Mouse (Mus musculus) thymus, postnatal 10 days (tissue): ENCODE data around the gene Zfp354a.
"Not testable (repeated sequence)": the region's sequence is repeated elsewhere in the genome, so short reads cannot be mapped to it uniquely, and the experiment has no call there.

ENCODE experiments used
- DNase-seq, 2 experiments: peaks; one replicate each; pipeline ENCODE4 v3.0.0; 2021; ENCODE audit warnings: low spot score in 2 of 2

The Zfp354a gene

DNA sequence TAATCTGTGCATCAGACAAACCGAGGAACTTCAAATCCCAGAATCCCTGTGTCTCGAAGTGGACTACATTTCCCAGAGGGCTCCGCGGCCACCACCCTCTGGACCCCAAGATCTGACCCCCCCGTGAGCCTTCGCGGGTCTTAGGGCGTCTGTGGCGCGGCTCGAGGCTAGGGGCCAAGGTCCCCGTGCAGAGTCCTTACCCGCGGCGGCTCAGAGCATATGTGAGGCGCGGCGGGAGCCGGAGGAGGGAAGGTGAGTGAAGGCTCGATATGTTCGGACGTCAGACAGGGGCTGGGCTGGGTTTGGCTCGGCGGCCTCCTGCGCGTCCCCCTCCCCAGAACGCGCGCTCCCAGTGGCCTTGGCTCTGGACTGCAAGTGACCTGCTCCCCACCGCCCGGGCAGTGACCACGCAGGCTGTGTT, at the start of gene Zfp354a:
Gene Zfp354a, plus strand, starts transcription at position 107 of the 421 bp plus-strand sequence.
- DNase-seq, result no peak

DNA sequence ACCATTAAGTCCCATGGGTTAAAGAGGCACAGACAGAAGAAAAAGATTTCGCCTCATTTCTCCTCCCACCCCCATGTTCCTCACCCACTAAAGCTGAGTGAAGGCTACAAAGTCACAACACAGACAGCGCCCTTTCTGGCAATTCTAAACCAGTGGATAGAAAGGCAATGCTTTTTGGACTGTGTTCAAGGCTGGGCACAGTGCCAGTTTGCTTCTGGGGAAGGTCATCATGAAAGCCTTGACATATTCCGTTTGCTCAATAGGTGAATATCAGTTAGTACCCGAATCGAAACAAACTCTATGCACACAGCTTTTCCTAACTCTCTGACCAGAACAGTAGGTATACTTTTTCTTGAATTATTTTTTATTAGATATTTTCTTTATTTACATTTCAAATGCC, 47.2 kb upstream of the Zfp354a start:
- no peak for DNase-seq

DNA sequence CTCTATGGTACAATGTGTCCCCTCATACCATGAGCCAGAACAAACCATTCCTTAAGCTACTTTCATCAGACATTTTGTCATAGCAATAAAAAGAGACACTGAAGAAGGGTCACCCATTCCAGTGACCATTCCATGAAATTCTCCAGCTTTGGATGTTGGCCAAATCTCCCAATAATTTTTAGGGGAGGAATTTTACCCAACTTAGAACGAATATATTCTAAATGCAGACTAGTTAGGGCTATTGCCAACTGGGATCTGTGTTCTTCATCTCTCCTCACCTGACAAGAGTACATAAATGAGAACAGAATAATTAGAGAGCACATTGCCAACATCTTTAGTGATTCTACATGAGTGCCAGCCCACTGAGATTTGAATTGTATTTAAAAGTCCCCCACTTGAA, 45.1 kb upstream of the Zfp354a start, which contains the start of gene Olfr54:
Gene Olfr54, plus strand, starts transcription at position 301 of the 400 bp plus-strand sequence.
- DNase-seq, result no peak

DNA sequence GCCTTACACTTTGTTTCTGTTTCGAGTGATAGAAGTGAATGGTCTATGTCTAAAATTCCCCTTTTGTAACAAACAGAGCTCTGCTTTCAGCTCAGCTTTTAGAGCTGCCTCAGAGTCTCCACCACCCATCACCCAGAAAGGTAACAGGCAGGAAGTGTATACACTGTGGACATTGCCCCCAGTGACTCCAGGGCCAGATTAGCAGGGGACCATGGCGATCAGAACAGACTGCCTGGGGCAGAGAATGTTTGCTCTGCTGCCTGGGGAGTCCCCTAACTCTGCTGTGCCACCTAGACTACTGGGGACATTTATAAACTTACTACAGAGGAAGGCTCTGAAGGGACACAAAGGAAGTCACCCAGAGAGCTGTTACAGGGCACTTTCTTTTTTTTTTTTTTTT, 42.7 kb upstream of the Zfp354a start:
- no peak for DNase-seq

GRCm38 (mm10) chr11:51026811-51027210, 32.2 kb upstream of the Zfp354a start:
- not testable (repeated sequence) for DNase-seq

GRCm38 (mm10) chr11:51029381-51029780, 29.7 kb upstream of the Zfp354a start:
- DNase-seq, result not testable (repeated sequence)

GRCm38 (mm10) chr11:51030225-51030624, 28.8 kb upstream of the Zfp354a start:
- DNase-seq, result no peak

DNA sequence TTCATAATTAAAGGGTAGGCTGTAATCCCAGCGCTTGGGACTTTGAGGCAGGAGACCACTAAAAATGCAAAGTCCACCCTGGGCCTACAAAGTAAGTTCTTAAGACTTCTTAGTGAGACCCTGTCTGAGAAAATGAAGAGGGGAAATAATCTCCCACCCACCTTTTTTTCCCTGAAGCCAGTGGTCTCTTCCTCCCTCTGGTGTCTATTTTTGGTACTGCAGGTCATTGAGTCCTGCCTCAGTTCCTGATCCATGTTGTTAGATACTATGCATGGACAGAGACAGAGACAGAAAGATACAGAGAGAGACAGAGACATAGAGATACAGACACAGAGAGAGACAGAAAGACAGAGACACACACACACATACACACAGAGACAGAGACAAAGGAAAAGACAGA, 26.2 kb upstream of the Zfp354a start:
- DNase-seq, result peak in 1 of 2 experiments; percentile 30

DNA sequence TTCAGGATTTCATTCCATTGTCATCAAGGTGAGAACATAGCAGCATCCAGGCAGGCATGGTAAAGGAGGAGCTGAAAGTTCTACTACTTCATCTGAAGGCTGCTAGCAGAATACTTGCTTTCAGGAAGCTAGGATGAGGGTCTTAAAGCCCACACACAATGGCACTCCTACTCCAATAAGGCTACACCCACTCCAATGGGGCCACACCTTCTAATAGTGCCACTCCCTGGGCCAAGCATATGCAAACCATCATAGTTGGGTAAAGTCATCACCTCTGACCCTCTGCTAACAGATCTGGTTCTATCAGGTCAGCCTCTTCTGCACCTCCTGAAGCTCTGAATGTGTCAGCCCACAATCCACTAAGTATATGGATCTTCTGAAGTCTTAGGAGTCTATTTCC, 24.9 kb upstream of the Zfp354a start:
- DNase-seq, result not testable (repeated sequence)

GRCm38 (mm10) chr11:51035951-51036350, 23.1 kb upstream of the Zfp354a start:
- DNase-seq, result no peak

DNA sequence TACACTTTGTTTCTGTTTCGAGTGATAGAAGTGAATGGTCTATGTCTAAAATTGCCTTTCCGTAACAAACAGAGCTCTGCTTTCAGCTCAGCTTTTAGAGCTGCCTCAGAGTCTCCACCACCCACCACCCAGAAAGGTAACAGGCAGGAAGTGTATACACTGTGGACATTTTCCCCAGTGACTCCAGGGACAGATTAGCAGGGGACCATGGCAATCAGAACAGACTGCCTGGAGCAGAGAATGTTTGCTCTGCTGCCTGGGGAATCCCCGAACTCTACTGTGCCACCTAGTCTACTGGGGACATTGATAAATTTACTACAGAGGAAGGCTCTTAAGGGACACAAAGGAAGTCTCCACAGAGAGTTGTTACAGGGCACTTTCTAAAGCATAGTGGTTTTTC, 14.3 kb upstream of the Zfp354a start:
- not testable (repeated sequence) for DNase-seq

DNA sequence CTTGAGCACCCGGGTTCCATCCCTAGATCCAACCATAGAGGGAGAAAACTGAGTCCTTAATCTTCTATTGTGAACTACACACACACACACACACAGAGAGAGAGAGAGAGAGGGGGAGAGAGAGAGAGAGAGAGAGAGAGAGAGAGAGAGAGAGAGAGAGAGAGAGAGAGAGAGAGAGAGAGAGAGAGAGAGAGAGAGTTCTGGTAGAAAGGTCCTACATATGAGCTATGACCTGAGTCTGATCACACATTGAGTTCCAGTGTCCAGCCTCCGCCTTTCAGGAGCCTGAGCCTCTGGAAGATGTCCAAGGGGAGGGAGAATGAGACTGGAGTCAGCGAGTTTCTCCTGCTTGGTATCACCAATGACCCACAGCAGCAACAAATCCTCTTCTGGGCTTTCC, 11.2 kb upstream of the Zfp354a start, which contains the start of gene Olfr1375:
Gene Olfr1375, plus strand, starts transcription at position 301 of the 400 bp plus-strand sequence.
- not testable (repeated sequence) for DNase-seq

DNA sequence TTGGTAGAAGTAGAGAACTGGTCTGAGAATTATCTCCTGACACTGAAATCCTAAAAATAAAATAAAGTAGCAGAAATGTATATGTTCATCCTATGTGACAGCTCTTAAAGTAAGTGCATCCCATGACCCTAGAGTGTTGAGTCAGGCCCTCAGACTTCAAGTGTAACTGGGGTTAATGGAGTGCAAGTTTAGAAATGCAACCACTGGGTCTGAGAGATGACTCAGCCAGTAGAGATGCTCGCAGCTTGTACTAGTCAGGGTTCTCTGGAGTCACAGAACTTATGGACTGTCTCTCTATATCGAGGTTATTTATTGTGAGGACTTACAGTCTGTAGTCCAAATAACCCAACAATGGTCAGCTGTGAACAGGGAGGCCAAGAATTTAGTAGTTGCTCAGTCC, 7.4 kb upstream of the Zfp354a start:
- DNase-seq, result no peak

GRCm38 (mm10) chr11:51053230-51053629, 5.8 kb upstream of the Zfp354a start:
- DNase-seq, result no peak

DNA sequence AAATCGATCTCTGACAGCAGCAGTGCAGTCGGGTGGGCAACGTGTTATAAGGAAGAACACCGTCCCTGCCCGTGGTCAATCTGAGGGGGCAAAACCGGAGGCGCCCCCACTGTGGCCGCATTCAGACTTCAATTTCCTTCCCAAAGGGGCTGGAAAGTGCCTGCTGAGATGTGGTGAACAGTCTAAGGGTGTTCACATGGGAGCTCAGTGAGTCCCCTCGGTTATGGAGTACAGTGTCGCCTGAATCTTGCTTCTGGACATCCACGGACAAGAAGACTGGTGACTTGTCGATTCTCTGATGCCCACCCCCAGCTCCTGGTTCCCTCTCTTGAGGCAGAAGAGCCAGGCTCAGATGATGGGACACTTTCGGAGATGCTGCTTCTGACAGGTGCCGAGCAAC, 583 bp downstream of the Zfp354a start:
- no peak for DNase-seq

DNA sequence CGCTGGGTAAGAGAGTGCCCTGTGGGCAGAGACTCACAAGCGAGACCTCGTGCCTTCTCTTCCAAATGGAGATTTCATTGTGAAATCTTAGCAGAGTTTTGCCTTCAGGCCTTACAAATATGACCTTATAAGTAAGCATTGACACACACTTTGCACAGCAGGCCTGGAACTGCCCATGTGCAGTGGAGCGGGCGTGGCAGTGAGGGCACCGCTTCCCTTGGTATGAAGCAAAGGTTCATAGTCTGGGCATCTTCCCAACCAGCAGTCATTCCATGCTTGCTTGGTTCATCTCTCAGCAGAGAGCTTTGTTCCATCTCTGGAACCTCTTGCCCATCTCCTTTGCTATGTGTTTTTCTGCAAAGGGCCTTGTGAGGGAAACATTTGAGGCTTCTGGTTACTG, 1.9 kb downstream of the Zfp354a start:
- DNase-seq, result no peak

DNA sequence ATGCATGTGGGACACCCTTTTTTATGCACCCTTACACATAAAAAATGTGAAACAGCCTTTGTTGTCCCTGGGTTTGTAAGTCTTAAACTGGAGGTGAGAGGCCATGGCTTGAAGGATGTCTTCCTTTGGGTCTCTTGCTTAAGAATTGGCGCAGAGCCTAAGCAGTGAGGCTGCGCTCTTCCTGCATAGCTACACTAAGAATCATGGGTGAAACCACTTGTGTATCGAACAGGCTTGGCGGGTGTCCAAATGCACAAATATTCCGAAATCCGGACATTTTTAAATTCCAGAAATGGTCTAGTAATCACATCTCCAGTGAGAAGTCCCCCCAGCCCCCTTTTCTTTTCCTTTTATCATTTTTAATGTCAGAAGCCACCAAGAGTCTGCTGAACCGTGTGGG, 4.2 kb downstream of the Zfp354a start:
- DNase-seq, result no peak

DNA sequence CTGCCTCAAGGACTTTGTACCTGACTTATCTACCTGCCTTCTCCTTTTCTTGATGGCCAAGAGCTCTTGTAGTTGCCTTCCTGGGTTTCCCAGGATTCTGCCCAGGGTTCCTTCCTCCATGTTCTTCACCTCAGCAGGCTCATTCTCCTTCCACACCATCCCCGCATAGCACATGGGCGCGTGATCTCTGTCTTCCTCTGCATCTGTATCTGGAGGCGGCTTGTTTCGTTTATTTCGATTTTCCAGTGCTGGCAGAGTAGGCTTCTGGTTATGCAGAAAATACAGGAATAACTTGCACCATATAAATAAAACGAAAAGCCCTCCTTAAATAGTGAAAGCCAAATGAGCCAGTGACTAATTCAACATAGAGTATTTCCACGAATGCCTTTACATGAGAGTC, 4.8 kb downstream of the Zfp354a start:
- DNase-seq, result no peak

DNA sequence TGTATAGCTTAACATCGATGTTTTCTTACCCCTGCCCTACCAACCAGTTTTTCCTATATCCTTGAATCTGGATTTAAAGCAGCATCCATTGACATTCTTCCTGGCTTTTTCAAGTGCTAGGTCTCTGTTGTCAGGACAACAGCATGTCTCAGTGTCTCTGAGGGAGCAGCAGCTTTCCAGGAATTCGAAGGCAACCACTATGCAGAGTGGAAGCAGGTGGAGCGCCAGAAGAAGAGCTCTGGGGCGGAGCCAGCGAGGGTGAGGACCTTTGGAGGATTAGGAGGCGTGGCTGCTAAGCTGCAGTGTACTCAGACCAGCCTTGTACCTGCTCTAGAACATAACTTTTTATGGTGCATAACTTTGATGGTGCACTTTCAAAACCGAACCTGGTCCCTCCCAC, 25.5 kb downstream of the Zfp354a start:
- no peak for DNase-seq

DNA sequence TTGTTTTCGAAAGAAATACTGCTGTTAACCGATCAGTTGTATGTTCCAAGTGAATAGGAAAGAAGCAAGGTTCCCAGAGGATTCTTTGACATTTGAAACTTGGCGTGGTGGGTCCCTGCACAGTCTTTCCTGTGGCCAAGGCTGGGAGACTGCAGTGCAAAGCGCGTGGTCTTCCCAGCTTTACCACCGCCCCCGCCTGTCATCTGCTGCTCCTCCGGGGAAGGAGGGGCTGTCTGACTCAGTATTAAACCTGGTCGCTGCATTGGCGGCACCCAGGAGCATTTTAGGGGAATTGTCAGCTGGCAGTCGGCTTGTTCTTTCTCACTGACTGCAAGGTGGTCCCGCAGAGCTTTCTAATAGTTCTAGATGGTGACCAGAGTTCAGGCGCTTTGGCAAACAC, 26.2 kb downstream of the Zfp354a start:
- no peak for DNase-seq

- no peak for DNase-seq
Observed at GRCm38 (mm10) chr11:51107261-51107660, 48.2 kb downstream of the Zfp354a start.

DNA sequence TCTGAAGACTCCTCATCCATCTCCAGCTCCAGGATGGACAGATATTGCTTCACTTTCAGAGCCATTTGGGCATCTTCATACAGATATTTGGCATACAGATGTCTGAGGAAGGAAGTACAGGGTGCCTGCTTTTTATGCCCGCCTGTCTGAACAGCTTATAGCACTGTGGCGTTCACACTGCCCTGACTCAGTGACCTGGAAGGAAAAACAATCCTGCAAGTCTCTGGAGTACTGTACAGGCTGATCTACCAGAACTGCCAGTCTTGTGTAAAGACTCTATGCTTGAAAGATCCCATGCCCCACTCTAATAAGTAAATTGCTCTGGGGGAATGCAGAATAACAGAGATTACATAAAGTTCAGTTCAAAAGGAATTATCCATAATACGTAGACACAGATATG, 51.6 kb downstream of the Zfp354a start:
- no peak for DNase-seq
